Comparison of ENCODE assay signal across 10 mouse cellular contexts in the genomic region with DNA sequence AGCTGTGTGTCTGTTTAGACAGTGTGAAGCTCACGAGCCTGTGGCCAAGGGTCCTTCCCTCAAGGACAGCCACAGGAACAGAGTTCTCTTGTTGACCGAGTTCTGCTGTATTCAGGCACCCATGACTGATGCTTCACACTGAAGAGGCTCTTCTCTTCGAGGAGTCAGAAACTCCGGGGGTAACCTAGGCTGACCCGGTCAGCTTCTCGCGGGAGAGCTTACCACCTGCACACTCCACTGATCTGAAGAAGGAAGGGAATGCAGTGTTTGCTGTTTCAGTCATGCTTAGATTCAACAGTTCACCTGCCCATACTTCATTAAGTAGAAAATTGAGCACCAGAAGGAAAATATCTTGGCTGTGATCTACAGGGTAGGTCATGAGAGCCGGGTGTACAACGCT.
"Had no signal": no experiment of that assay in that cellular context is flagged by ENCODE, and none has a peak within 500 bp of the region (broad histone marks: within the 10 kb centered on the region; RNA-seq: fewer than 3 reads in every experiment).

No protein-coding gene starts in this region.

- H3K9ac ChIP-seq: limb, embryonic 13.5 days; liver, embryonic 15.5 days; lung, embryonic 15.5 days; neural tube, embryonic 12.5 days had no signal

- ATAC-seq: intestine, postnatal 0 days had no signal

- H3K9me3 ChIP-seq: limb, embryonic 13.5 days; liver, embryonic 15.5 days; lung, embryonic 15.5 days; neural tube, embryonic 12.5 days had no signal

- H3K36me3 ChIP-seq: limb, embryonic 13.5 days; liver, embryonic 15.5 days; lung, embryonic 15.5 days; neural tube, embryonic 12.5 days had no signal

- H3K4me3 ChIP-seq: layer of hippocampus, adult 2 months; limb, embryonic 13.5 days; liver, embryonic 15.5 days; lung, embryonic 15.5 days; neural tube, embryonic 12.5 days had no signal

- H3K27me3 ChIP-seq: limb, embryonic 13.5 days; liver, embryonic 15.5 days; lung, embryonic 15.5 days; neural tube, embryonic 12.5 days had no signal

- H3K4me2 ChIP-seq: limb, embryonic 13.5 days; liver, embryonic 15.5 days; lung, embryonic 15.5 days; neural tube, embryonic 12.5 days had no signal

- H3K27ac ChIP-seq: layer of hippocampus, adult 2 months; limb, embryonic 13.5 days; liver, embryonic 15.5 days; lung, embryonic 15.5 days; neural tube, embryonic 12.5 days had no signal

- DNase-seq: kidney, postnatal 25 days; lung, postnatal 36 days; midbrain, embryonic 14.5 days; thymus, postnatal 4 days had no signal

- H3K4me1 ChIP-seq: limb, embryonic 13.5 days; neural tube, embryonic 12.5 days had no signal
